Mouse (Mus musculus) lung, postnatal 0 days (tissue): ENCODE measurements around the gene Tor3a. TPM values are rescaled to one million over a fixed set of nuclear protein-coding genes. Genes with fewer than 3 reads are reported as not detected.

Experiments
- ATAC-seq: fragments of 200-750 bp; cut with Nextera tagmentation; 2 replicates; pipeline ENCODE4 v1.8.0; 2017; ENCODE audit warnings: moderate library complexity
- DNase-seq: peaks from one replicate; pipeline ENCODE4 v3.0.0-alpha.2; 2016; ENCODE audit warnings: low spot score
- H3K27ac ChIP-seq: fragments of 300-500 bp; sonication (generic); 2 replicates; pipeline ENCODE4 v1.5.1; 2014; ENCODE audit warnings: antibody characterized with exemption, mild to moderate bottlenecking, low read length, mixed read lengths
- H3K27me3 ChIP-seq: fragments of 300-500 bp; sonication (generic); replicated peaks from 2 replicates; pipeline ENCODE4 v1.6.1; 2014; ENCODE audit warnings: low read length, mixed read lengths; ENCODE audit not compliant: insufficient read depth
- H3K36me3 ChIP-seq: fragments of 300-500 bp; sonication (generic); 2 replicates; pipeline ENCODE4 v1.6.1; 2014; ENCODE audit warnings: low read length, mixed read lengths; ENCODE audit not compliant: insufficient read depth
- H3K4me1 ChIP-seq: fragments of 300-500 bp; sonication (generic); 2 replicates; pipeline ENCODE4 v1.6.1; 2014; ENCODE audit warnings: antibody characterized with exemption, low read depth, low read length, mixed read lengths; ENCODE audit not compliant: insufficient read depth
- H3K4me2 ChIP-seq: fragments of 300-500 bp; sonication (generic); replicated peaks from 2 replicates; pipeline ENCODE4 v1.6.1; 2014; ENCODE audit warnings: low read depth, mild to moderate bottlenecking, low read length, moderate library complexity, mixed read lengths
- H3K4me3 ChIP-seq: fragments of 300-500 bp; sonication (generic); 2 replicates; pipeline ENCODE4 v1.5.1; 2014; ENCODE audit warnings: low read depth, low read length
- H3K9ac ChIP-seq: fragments of 300-500 bp; sonication (generic); replicated peaks from 2 replicates; pipeline ENCODE4 v1.6.1; 2014; ENCODE audit warnings: low read depth, mild to moderate bottlenecking
- H3K9me3 ChIP-seq: fragments of 300-500 bp; sonication (generic); 2 replicates; pipeline ENCODE4 v1.6.1; 2016; ENCODE audit warnings: low read length, mixed read lengths
- CTCF ChIP-seq: IDR thresholded peaks from 2 replicates; pipeline ENCODE4 v1.5.1; 2016; ENCODE audit warnings: antibody characterized with exemption, mild to moderate bottlenecking
- EP300 ChIP-seq: IDR thresholded peaks from 2 replicates; pipeline ENCODE4 v1.6.1; 2016; ENCODE audit warnings: antibody characterized with exemption, mild to moderate bottlenecking, control low read depth
- WGBS: fragments of 180-500 bp; shearing (Covaris S2); extraction: QIAGEN DNeasy Blood & Tissue Kit; methylation state at CpG from one replicate; pipeline ENCODE4 v1.1.7; 2014; 5-methylcytosine and 5-hydroxymethylcytosine counted together
- polyA plus RNA-seq: library from polyadenylated mRNA; unstranded; fragments of >200 nt; fragmentation: Nextera tagmentation; extraction: Ambion mirVana; gene quantifications from 2 replicates; pipeline ENCODE4 v1.2.1, GENCODE M21; 2015

Tor3a gene
- polyA plus RNA-seq, 1 experiment from 2014 or later = 37.8 TPM

DNA sequence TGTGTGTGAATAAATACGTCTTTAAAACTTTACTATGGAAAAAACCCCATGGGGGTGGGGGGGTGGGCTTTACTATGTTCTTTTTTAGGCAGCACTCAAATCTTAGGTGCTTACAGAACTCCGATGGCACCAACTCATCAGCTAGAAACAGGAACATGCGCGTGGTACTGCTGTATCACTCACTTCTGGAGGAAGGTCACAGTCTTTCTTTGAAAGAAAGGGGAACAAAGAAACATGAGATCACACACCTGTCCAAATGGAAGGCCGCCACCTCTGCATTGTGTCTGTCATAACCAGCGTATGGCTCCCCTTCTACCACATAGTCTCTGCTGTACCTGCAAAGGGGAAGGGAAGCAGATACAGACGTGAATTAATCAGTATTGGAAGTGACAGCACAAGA is 28.0 kb upstream of the Tor3a start:
- no peak overlapping the region for H3K4me3 ChIP-seq
- TF ChIP-seq CTCF (no peak), EP300 (no peak)
- H3K4me1 ChIP-seq = no peaks in the 10 kb centered on the region
- no peak overlapping the region for H3K27ac ChIP-seq
- peaks cover 5% of the 10 kb centered on the region for H3K36me3 ChIP-seq
- WGBS = 91% methylated on average over 7 of the region's 7 CpGs
- no peak overlapping the region for H3K9ac ChIP-seq
- DNase-seq (no peak), ATAC-seq (no peak)
- no peaks in the 10 kb centered on the region for H3K9me3 ChIP-seq
- H3K27me3 ChIP-seq = no peaks in the 10 kb centered on the region
- no peak overlapping the region for H3K4me2 ChIP-seq

GRCm38 (mm10) chr1:156686025-156686661 is 12.0 kb upstream of the Tor3a start:
- Histone ChIP-seq H3K36me3 (peaks cover 31% of the 10 kb centered on the region), H3K27me3 (no peaks in the 10 kb centered on the region), H3K27ac (no peak overlapping the region), H3K4me3 (no peak overlapping the region), H3K4me2 (no peak overlapping the region), H3K9me3 (no peaks in the 10 kb centered on the region), H3K4me1 (no peaks in the 10 kb centered on the region), H3K9ac (no peak overlapping the region)
- whole genome bisulfite sequencing = 73% methylated on average over 7 of the region's 7 CpGs
- DNase-seq (no peak), ATAC-seq (no peak)
- TF ChIP-seq EP300 (no peak), CTCF (no peak)

GRCm38 (mm10) chr1:156679599-156679998 is 5.4 kb upstream of the Tor3a start:
- H3K4me2 ChIP-seq = no peak overlapping the region
- 76% methylated on average over 9 of the region's 9 CpGs for WGBS
- no peaks in the 10 kb centered on the region for H3K27me3 ChIP-seq
- peaks cover 4% of the 10 kb centered on the region; the same call in 1 of the 2 replicates for H3K36me3 ChIP-seq
- DNase-seq = no peak
- H3K9ac ChIP-seq = no peak overlapping the region
- TF ChIP-seq EP300 = no peak
- TF ChIP-seq CTCF = no peak
- H3K4me1 ChIP-seq = 0 out of 2 replicates have a peak, but pooled peaks cover 2% of the 10 kb centered on the region
- no peaks in the 10 kb centered on the region for H3K9me3 ChIP-seq
- ATAC-seq = no peak
- no peak overlapping the region for H3K4me3 ChIP-seq
- no peak overlapping the region for H3K27ac ChIP-seq

DNA sequence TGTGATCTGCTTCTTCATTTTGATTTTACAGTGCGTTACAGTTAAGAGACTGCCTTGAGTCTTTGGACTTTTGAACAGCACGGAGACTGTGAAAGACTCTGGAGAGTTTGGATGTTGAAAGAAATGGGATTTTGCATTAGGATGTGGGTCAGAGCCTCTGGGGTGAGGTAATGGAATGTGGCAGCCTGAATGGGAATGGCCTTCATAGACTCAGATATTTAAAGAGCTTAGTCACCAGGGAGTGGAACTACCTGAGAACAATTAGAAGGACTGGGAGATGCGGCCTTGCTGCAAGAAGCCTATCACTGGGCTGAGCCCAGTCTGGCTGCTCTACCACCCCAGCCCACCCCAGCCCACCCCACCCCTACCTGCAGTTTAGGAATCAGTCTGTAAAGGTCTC is 3.1 kb upstream of the Tor3a start:
- no peak for TF ChIP-seq EP300
- TF ChIP-seq CTCF = no peak
- Histone ChIP-seq H3K9me3 (no peaks in the 10 kb centered on the region), H3K36me3 (peaks cover 4% of the 10 kb centered on the region; the same call in 1 of the 2 replicates), H3K4me1 (peaks cover 9% of the 10 kb centered on the region; the same call in 1 of the 2 replicates), H3K27ac (no peak overlapping the region), H3K9ac (no peak overlapping the region), H3K4me2 (no peak overlapping the region), H3K27me3 (no peaks in the 10 kb centered on the region), H3K4me3 (no peak overlapping the region)
- peak; percentile 32 for DNase-seq
- WGBS = 85% methylated on average over 3 of the region's 3 CpGs
- ATAC-seq = no peak

DNA sequence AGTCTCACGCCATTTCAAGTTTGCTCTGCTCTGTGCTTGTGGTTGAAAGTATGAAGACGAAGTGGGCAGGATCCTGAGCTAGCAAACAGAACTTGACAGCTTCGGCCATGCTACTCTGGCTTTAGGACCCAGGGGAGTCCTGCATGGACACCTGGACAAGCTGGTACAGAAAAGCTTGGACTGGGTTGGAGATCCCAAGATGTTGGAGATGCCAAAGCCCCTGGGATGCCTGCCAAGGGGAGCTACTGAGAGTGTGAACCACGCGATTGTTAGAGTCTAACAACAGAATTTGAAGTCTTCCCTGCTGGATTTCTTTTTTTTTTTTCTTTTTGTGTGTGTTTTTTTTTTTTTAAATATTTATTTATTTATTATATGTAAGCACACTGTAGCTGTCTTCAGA is 2.4 kb upstream of the Tor3a start:
- Histone ChIP-seq H3K27ac (no peak overlapping the region), H3K4me2 (no peak overlapping the region), H3K27me3 (no peaks in the 10 kb centered on the region), H3K9me3 (no peaks in the 10 kb centered on the region), H3K4me3 (no peak overlapping the region), H3K36me3 (peaks cover 4% of the 10 kb centered on the region; the same call in 1 of the 2 replicates), H3K4me1 (peaks cover 9% of the 10 kb centered on the region; the same call in 1 of the 2 replicates), H3K9ac (no peak overlapping the region)
- DNase-seq (no peak), ATAC-seq (no peak)
- TF ChIP-seq EP300 (no peak), CTCF (no peak)
- 62% methylated on average over 5 of the region's 5 CpGs for WGBS

GRCm38 (mm10) chr1:156676171-156676570 is 2.0 kb upstream of the Tor3a start:
- H3K27ac ChIP-seq = no peak overlapping the region
- DNase-seq (peak; percentile 85), ATAC-seq (peak; percentile 18)
- no peak overlapping the region for H3K9ac ChIP-seq
- H3K36me3 ChIP-seq = peaks cover 4% of the 10 kb centered on the region; the same call in 1 of the 2 replicates
- whole genome bisulfite sequencing = 30% methylated on average over 12 of the region's 12 CpGs
- TF ChIP-seq EP300 (no peak), CTCF (peak; percentile 94)
- H3K4me3 ChIP-seq = no peak overlapping the region
- H3K27me3 ChIP-seq = no peaks in the 10 kb centered on the region
- peaks cover 9% of the 10 kb centered on the region; the same call in 1 of the 2 replicates for H3K4me1 ChIP-seq
- H3K9me3 ChIP-seq = no peaks in the 10 kb centered on the region
- H3K4me2 ChIP-seq = no peak overlapping the region
